Mouse (Mus musculus) CH12.LX (cell line): ENCODE measurements around the gene Dnajc22. TPM values are rescaled to one million over a fixed set of nuclear protein-coding genes. Genes with fewer than 3 reads are reported as not detected.

ENCODE experiments used
- DNase-seq: peaks from one replicate; pipeline ENCODE4 v3.0.0-alpha.2; 2013; ENCODE audit errors: extremely low read depth
- H3K27ac ChIP-seq: 2 replicates; pipeline ENCODE4 v1.5.1; 2012; ENCODE audit warnings: low read depth, mild to moderate bottlenecking, control low read depth, moderate library complexity; ENCODE audit not compliant: insufficient read depth
- H3K27me3 ChIP-seq: replicated peaks from 2 replicates; pipeline ENCODE3; 2012; ENCODE audit warnings: inconsistent platforms
- H3K36me3 ChIP-seq, 2 experiments: replicated peaks in 1 of 2; 2 replicates each; pipeline versions ENCODE3 to v1.6.1; 2012; ENCODE audit warnings: inconsistent platforms in 1 of 2, low read length in 1 of 2, mild to moderate bottlenecking in 1 of 2, mixed read lengths in 1 of 2, moderate library complexity in 1 of 2; ENCODE audit not compliant: control insufficient read depth in 1 of 2, insufficient read depth in 1 of 2
- H3K4me1 ChIP-seq, 2 experiments: 2 replicates each; pipeline ENCODE4 v1.6.1; 2012; ENCODE audit warnings: inconsistent platforms in 1 of 2, moderate library complexity in 1 of 2; ENCODE audit not compliant: insufficient read depth in 2 of 2, control insufficient read depth in 1 of 2
- H3K4me2 ChIP-seq: 2 replicates; pipeline ENCODE4 v1.6.1; 2012; ENCODE audit warnings: low read depth, mild to moderate bottlenecking, control low read depth; ENCODE audit not compliant: poor library complexity, insufficient read depth, severe bottlenecking
- H3K4me3 ChIP-seq, 3 experiments: fragments of 150-350 bp in 1 of 3; sonication (generic) in 1 of 3; replicated peaks in 1 of 3; 2 replicates each; pipeline versions ENCODE3 to v1.5.1; 2011 to 2012; ENCODE audit warnings: low read depth in 2 of 3, low read length in 2 of 3, mild to moderate bottlenecking in 2 of 3, moderate library complexity in 2 of 3, control low read depth in 1 of 3, improper control_type of control experiment in 1 of 3, inconsistent platforms in 1 of 3, mixed read lengths in 1 of 3; ENCODE audit not compliant: poor library complexity in 1 of 3
- H3K79me2 ChIP-seq: replicated peaks from 2 replicates; pipeline ENCODE4 v1.6.1; 2012; ENCODE audit warnings: mild to moderate bottlenecking, moderate library complexity; ENCODE audit not compliant: control insufficient read depth, poor library complexity, insufficient read depth, severe bottlenecking; ENCODE audit errors: extremely low read depth
- H3K9ac ChIP-seq: 2 replicates; pipeline ENCODE4 v1.6.1; 2012; ENCODE audit warnings: low read depth, mild to moderate bottlenecking, control low read depth, moderate library complexity; ENCODE audit not compliant: insufficient read depth
- H3K9me3 ChIP-seq: replicated peaks from 2 replicates; pipeline ENCODE3; 2012; ENCODE audit warnings: low read length, inconsistent platforms, mixed read lengths
- CTCF ChIP-seq, 2 experiments: IDR thresholded peaks in 1 of 2; conservative IDR thresholded peaks in 1 of 2; 2 replicates each; pipeline ENCODE4 v1.5.1; 2011 to 2012; ENCODE audit warnings: low read depth in 2 of 2, low read length in 2 of 2, improper control_type of control experiment in 1 of 2, inconsistent platforms in 1 of 2, mild to moderate bottlenecking in 1 of 2, moderate library complexity in 1 of 2
- ELF1 ChIP-seq: IDR thresholded peaks from 2 replicates; pipeline ENCODE4 v1.6.1; 2014; ENCODE audit warnings: low read depth, mild to moderate bottlenecking, inconsistent platforms, low read length, improper control_type of control experiment
- EP300 ChIP-seq: IDR thresholded peaks from 2 replicates; pipeline ENCODE4 v1.6.1; 2011; ENCODE audit warnings: low read length, improper control_type of control experiment
- GABPA ChIP-seq: IDR thresholded peaks from 2 replicates; pipeline ENCODE4 v1.6.1; 2012; ENCODE audit warnings: low read depth, low read length, improper control_type of control experiment, inconsistent platforms; ENCODE audit not compliant: insufficient replicate concordance
- HCFC1 ChIP-seq: IDR thresholded peaks from 2 replicates; pipeline ENCODE4 v1.6.1; 2012; ENCODE audit warnings: low read depth, mild to moderate bottlenecking, inconsistent platforms, low read length, improper control_type of control experiment
- MAFK ChIP-seq: IDR thresholded peaks from 2 replicates; pipeline ENCODE4 v1.6.1; 2011; ENCODE audit warnings: low read length, improper control_type of control experiment; ENCODE audit not compliant: insufficient replicate concordance
- MEF2A ChIP-seq: IDR thresholded peaks from 2 replicates; pipeline ENCODE4 v1.6.1; 2014; ENCODE audit warnings: low read depth, mild to moderate bottlenecking, inconsistent platforms, low read length, improper control_type of control experiment, borderline replicate concordance
- NELFE ChIP-seq: IDR thresholded peaks from 2 replicates; pipeline ENCODE4 v1.6.1; 2011; ENCODE audit warnings: low read depth, low read length, improper control_type of control experiment
- NRF1 ChIP-seq: IDR thresholded peaks from 2 replicates; pipeline ENCODE4 v1.6.1; 2014; ENCODE audit warnings: low read depth, mild to moderate bottlenecking, inconsistent platforms, low read length, improper control_type of control experiment, moderate library complexity
- POLR2AphosphoS2 ChIP-seq: IDR thresholded peaks from 2 replicates; pipeline ENCODE4 v1.6.1; 2011; ENCODE audit warnings: low read depth, low read length, improper control_type of control experiment
- RCOR1 ChIP-seq: conservative IDR thresholded peaks from 2 replicates; pipeline ENCODE4 v1.6.1; 2012; ENCODE audit warnings: low read depth, mild to moderate bottlenecking, inconsistent platforms, low read length, improper control_type of control experiment
- SIN3A ChIP-seq: IDR thresholded peaks from 2 replicates; pipeline ENCODE4 v1.6.1; 2012; ENCODE audit warnings: low read length, improper control_type of control experiment, inconsistent platforms
- SMC3 ChIP-seq: IDR thresholded peaks from 2 replicates; pipeline ENCODE4 v1.6.1; 2011; ENCODE audit warnings: low read depth, low read length, improper control_type of control experiment
- TBP ChIP-seq: conservative IDR thresholded peaks from 2 replicates; pipeline ENCODE4 v1.6.1; 2011; ENCODE audit warnings: low read depth, low read length, improper control_type of control experiment
- ZKSCAN1 ChIP-seq: IDR thresholded peaks from 2 replicates; pipeline ENCODE4 v1.6.1; 2012; ENCODE audit warnings: low read depth, inconsistent platforms, low read length, improper control_type of control experiment, borderline replicate concordance
- dilution Hi-C: fragments of 300-500 bp; cut with MboI; formaldehyde crosslinking; loops from 2 replicates; pipeline ENCODE4 v1.14.3; 2020; ENCODE audit warnings: low sequenced_read_pairs; ENCODE audit not compliant: extremely low pct_unique_long_range_greater_than_20kb, extremely low pct_ligation_motif_present
- in situ Hi-C: fragments of 300-500 bp; cut with MboI; formaldehyde crosslinking; loops from 3 replicates; pipeline ENCODE4 v1.14.3; 2019; ENCODE audit warnings: low sequenced_read_pairs, low pct_ligation_motif_present, low pct_unique_long_range_greater_than_20kb, mixed read lengths
- polyA plus RNA-seq: library from polyadenylated mRNA; unstranded; fragments of >175 nt; gene quantifications from 2 replicates; pipeline ENCODE4 v1.2.1, GENCODE M21; 2012; ENCODE audit warnings: low read depth; ENCODE audit not compliant: insufficient read length
- total RNA-seq, 2 experiments: library from RNA; depleted of rRNA; stranded (reverse); fragments of 300-350 nt in 1 of 2; fragments of >200 nt in 1 of 2; gene quantifications; 2 replicates each; pipeline ENCODE4 v1.2.3; 2012 to 2014

Dnajc22 gene
- total and polyA plus RNA-seq, 3 experiments: 10.0 to 24.2 (median 12.4) TPM

GRCm38 (mm10) chr15:99153466-99153865, 60.5 kb downstream of the Dnajc22 start:
- no peaks in the 10 kb centered on the region for H3K27me3 ChIP-seq
- no peak overlapping the region for H3K27ac ChIP-seq
- no peak overlapping the region for H3K4me2 ChIP-seq
- H3K9me3 ChIP-seq: peaks cover 17% of the 10 kb centered on the region
- peaks cover 23 to 57% of the 10 kb centered on the region in 2 experiments for H3K36me3 ChIP-seq
- no peaks in the 10 kb centered on the region for H3K4me1 ChIP-seq
- DNase-seq: no peak
- no peak overlapping the region for H3K9ac ChIP-seq
- in situ Hi-C loops: no loop called here
- no peak overlapping the region for H3K4me3 ChIP-seq
- dilution Hi-C loops: no loop called here
- no peaks in the 10 kb centered on the region for H3K79me2 ChIP-seq
- TF ChIP-seq SMC3 (no peak), GABPA (no peak), MEF2A (no peak), TBP (no peak), SIN3A (no peak), ELF1 (no peak), NELFE (no peak), ZKSCAN1 (no peak), NRF1 (no peak), HCFC1 (no peak), RCOR1 (no peak), CTCF (conservative IDR thresholded peaks at IDR 0.05 in 1 of 2, IDR thresholded peaks at IDR 0.05 in 1 of 2; ENCODE audit: low read depth in 2 of 2, low read length in 2 of 2) (no peak), MAFK (no peak), POLR2AphosphoS2 (no peak), EP300 (no peak)

Other genes with a start within 250 kb of the Dnajc22 start
- 14.1 and 15.6 TPM in 2 replicates for gene Kmt2d, start 222.0 kb upstream of the Dnajc22 start, total RNA-seq (2012; rRNA removed)
- gene Kmt2d, start 222.0 kb upstream of the Dnajc22 start, total RNA-seq (2014; rRNA removed): 4.3 and 4.8 TPM in 2 replicates
- 22.7 TPM in 2 replicates for gene Kmt2d, start 222.0 kb upstream of the Dnajc22 start, polyA plus RNA-seq
- gene Rhebl1, start 198.6 kb upstream of the Dnajc22 start, total RNA-seq (2012; rRNA removed): 11.1 and 13.9 TPM in 2 replicates
- 17.6 and 23.2 TPM in 2 replicates for gene Rhebl1, start 198.6 kb upstream of the Dnajc22 start, total RNA-seq (2014; rRNA removed)
- gene Rhebl1, start 198.6 kb upstream of the Dnajc22 start, polyA plus RNA-seq: 23.3 and 25.1 TPM in 2 replicates
- not detected in 2 replicates for gene Dhh, start 194.6 kb upstream of the Dnajc22 start, total RNA-seq (2012; rRNA removed)
- gene Dhh, start 194.6 kb upstream of the Dnajc22 start, total RNA-seq (2014; rRNA removed): not detected in 2 replicates
- gene Dhh, start 194.6 kb upstream of the Dnajc22 start, polyA plus RNA-seq: not detected in 2 replicates
- 19.7 and 23.4 TPM in 2 replicates for gene Lmbr1l, start 174.9 kb upstream of the Dnajc22 start, total RNA-seq (2012; rRNA removed)
- 27.5 and 30.4 TPM in 2 replicates for gene Lmbr1l, start 174.9 kb upstream of the Dnajc22 start, total RNA-seq (2014; rRNA removed)
- 22.4 and 27.9 TPM in 2 replicates for gene Lmbr1l, start 174.9 kb upstream of the Dnajc22 start, polyA plus RNA-seq
- 1,149 and 1,670 TPM in 2 replicates for gene Tuba1b, start 158.6 kb upstream of the Dnajc22 start, total RNA-seq (2012; rRNA removed)
- 2,803 and 2,960 TPM in 2 replicates for gene Tuba1b, start 158.6 kb upstream of the Dnajc22 start, total RNA-seq (2014; rRNA removed)
- gene Tuba1b, start 158.6 kb upstream of the Dnajc22 start, polyA plus RNA-seq: 2,789 and 2,851 TPM in 2 replicates
- gene Gm49450, start 139.6 kb upstream of the Dnajc22 start, total RNA-seq (2012; rRNA removed): 0.38 TPM in 1 of 2 replicates, not detected in the other
- gene Gm49450, start 139.6 kb upstream of the Dnajc22 start, total RNA-seq (2014; rRNA removed): 0.81 and 4.7 TPM in 2 replicates
- gene Gm49450, start 139.6 kb upstream of the Dnajc22 start, polyA plus RNA-seq: 125 TPM in 1 of 2 replicates, not detected in the other
- gene Tuba1a, start 139.5 kb upstream of the Dnajc22 start, total RNA-seq (2012; rRNA removed): 153 and 181 TPM in 2 replicates
- 438 and 533 TPM in 2 replicates for gene Tuba1a, start 139.5 kb upstream of the Dnajc22 start, total RNA-seq (2014; rRNA removed)
- 254 and 283 TPM in 2 replicates for gene Tuba1a, start 139.5 kb upstream of the Dnajc22 start, polyA plus RNA-seq
- gene Tuba1c, start 63.3 kb upstream of the Dnajc22 start, total RNA-seq (2012; rRNA removed): 178 and 229 TPM in 2 replicates
- 359 and 390 TPM in 2 replicates for gene Tuba1c, start 63.3 kb upstream of the Dnajc22 start, total RNA-seq (2014; rRNA removed)
- 183 and 220 TPM in 2 replicates for gene Tuba1c, start 63.3 kb upstream of the Dnajc22 start, polyA plus RNA-seq
- not detected in 2 replicates for gene Prph, start 38.0 kb upstream of the Dnajc22 start, total RNA-seq (2012; rRNA removed)
- gene Prph, start 38.0 kb upstream of the Dnajc22 start, total RNA-seq (2014; rRNA removed): 0.12 TPM in 1 of 2 replicates, not detected in the other
- not detected in 2 replicates for gene Prph, start 38.0 kb upstream of the Dnajc22 start, polyA plus RNA-seq
- 17.8 and 25.0 TPM in 2 replicates for gene Troap, start 18.6 kb upstream of the Dnajc22 start, total RNA-seq (2012; rRNA removed)
- 19.2 and 20.2 TPM in 2 replicates for gene Troap, start 18.6 kb upstream of the Dnajc22 start, total RNA-seq (2014; rRNA removed)
- 61.0 and 74.2 TPM in 2 replicates for gene Troap, start 18.6 kb upstream of the Dnajc22 start, polyA plus RNA-seq
- 0.08 TPM in 1 of 2 replicates, not detected in the other for gene C1ql4, start 5.4 kb upstream of the Dnajc22 start, total RNA-seq (2012; rRNA removed)
- gene C1ql4, start 5.4 kb upstream of the Dnajc22 start, total RNA-seq (2014; rRNA removed): not detected in 2 replicates
- not detected in 2 replicates for gene C1ql4, start 5.4 kb upstream of the Dnajc22 start, polyA plus RNA-seq
- gene Spats2, start 32.7 kb downstream of the Dnajc22 start, total RNA-seq (2012; rRNA removed): 26.5 and 27.1 TPM in 2 replicates
- 68.3 and 81.0 TPM in 2 replicates for gene Spats2, start 32.7 kb downstream of the Dnajc22 start, total RNA-seq (2014; rRNA removed)
- gene Spats2, start 32.7 kb downstream of the Dnajc22 start, polyA plus RNA-seq: 79.5 and 81.0 TPM in 2 replicates
- not detected in 2 replicates for gene Kcnh3, start 131.7 kb downstream of the Dnajc22 start, total RNA-seq (2012; rRNA removed)
- not detected in 2 replicates for gene Kcnh3, start 131.7 kb downstream of the Dnajc22 start, total RNA-seq (2014; rRNA removed)
- gene Kcnh3, start 131.7 kb downstream of the Dnajc22 start, polyA plus RNA-seq: not detected in 2 replicates
- gene Mcrs1, start 158.8 kb downstream of the Dnajc22 start, total RNA-seq (2012; rRNA removed): 83.7 and 85.1 TPM in 2 replicates
- gene Mcrs1, start 158.8 kb downstream of the Dnajc22 start, total RNA-seq (2014; rRNA removed): 94.5 and 105 TPM in 2 replicates
- 73.4 and 75.9 TPM in 2 replicates for gene Mcrs1, start 158.8 kb downstream of the Dnajc22 start, polyA plus RNA-seq
- gene Prpf40b, start 201.9 kb downstream of the Dnajc22 start, total RNA-seq (2012; rRNA removed): 18.8 and 27.9 TPM in 2 replicates
- 11.7 and 14.3 TPM in 2 replicates for gene Prpf40b, start 201.9 kb downstream of the Dnajc22 start, total RNA-seq (2014; rRNA removed)
- 31.6 and 31.8 TPM in 2 replicates for gene Prpf40b, start 201.9 kb downstream of the Dnajc22 start, polyA plus RNA-seq
- gene Fam186b, start 202.7 kb downstream of the Dnajc22 start, total RNA-seq (2012; rRNA removed): 0.04 TPM in 1 of 2 replicates, not detected in the other
- gene Fam186b, start 202.7 kb downstream of the Dnajc22 start, total RNA-seq (2014; rRNA removed): not detected in 2 replicates
- gene Fam186b, start 202.7 kb downstream of the Dnajc22 start, polyA plus RNA-seq: 0.11 TPM in 1 of 2 replicates, not detected in the other